Mouse (Mus musculus) layer of hippocampus, postnatal 25 days (tissue): ENCODE data around the gene Nr1h2. TPM values are rescaled to one million over a fixed set of nuclear protein-coding genes. Genes with fewer than 3 reads are reported as not detected.

ENCODE experiments used
- DNase-seq, 2 experiments: peaks; one replicate each; pipeline ENCODE4 v3.0.0; 2022; ENCODE audit warnings: mixed read lengths in 2 of 2, low spot score in 1 of 2; ENCODE audit errors: extremely low spot score in 1 of 2
- total RNA-seq, 2 experiments: library from RNA; stranded (reverse); gene quantifications; 2 replicates each; pipeline ENCODE4 v1.2.3; 2021

Nr1h2 gene
- total RNA-seq, 2 experiments from 2014 or later, result 60.6 to 66.3 TPM

- DNase-seq, result peak; percentile 60 to 71
Measured at GRCm38 (mm10) chr7:44586518-44586917, 32.8 kb upstream of the Nr1h2 start.

GRCm38 (mm10) chr7:44585606-44586005, 31.9 kb upstream of the Nr1h2 start:
- DNase-seq, result no peak

GRCm38 (mm10) chr7:44584921-44585320, 31.2 kb upstream of the Nr1h2 start:
- no peak for DNase-seq

- DNase-seq, result no peak
Measured at GRCm38 (mm10) chr7:44584265-44584804, 30.6 kb upstream of the Nr1h2 start.

- no peak for DNase-seq
Measured at GRCm38 (mm10) chr7:44583146-44583545, 29.4 kb upstream of the Nr1h2 start.

- DNase-seq, result no peak
Measured at GRCm38 (mm10) chr7:44582709-44583108, 29.0 kb upstream of the Nr1h2 start.

GRCm38 (mm10) chr7:44581637-44582036, 27.9 kb upstream of the Nr1h2 start:
- no peak for DNase-seq

GRCm38 (mm10) chr7:44576333-44576844, 22.6 kb upstream of the Nr1h2 start:
- DNase-seq, result no peak

GRCm38 (mm10) chr7:44572956-44573484, 19.3 kb upstream of the Nr1h2 start:
- no peak for DNase-seq

- DNase-seq, result no peak
Measured at GRCm38 (mm10) chr7:44572213-44572701, 18.5 kb upstream of the Nr1h2 start, which contains the start of gene Napsa. Gene Napsa (plus strand): TSS chr7:44572380.

- DNase-seq, result no peak
Measured at GRCm38 (mm10) chr7:44571811-44572210, 18.1 kb upstream of the Nr1h2 start.

- no peak for DNase-seq
Measured at GRCm38 (mm10) chr7:44570989-44571388, 17.2 kb upstream of the Nr1h2 start.

GRCm38 (mm10) chr7:44568803-44569202, 15.1 kb upstream of the Nr1h2 start:
- DNase-seq, result no peak

GRCm38 (mm10) chr7:44565414-44565813, 11.7 kb upstream of the Nr1h2 start:
- DNase-seq, result no peak

GRCm38 (mm10) chr7:44564486-44564885, 10.7 kb upstream of the Nr1h2 start:
- no peak for DNase-seq

GRCm38 (mm10) chr7:44563284-44563683, 9.5 kb upstream of the Nr1h2 start:
- no peak for DNase-seq

GRCm38 (mm10) chr7:44560435-44561400, 7.0 kb upstream of the Nr1h2 start:
- peak; percentile 66 to 90 for DNase-seq

GRCm38 (mm10) chr7:44557629-44558028, 3.9 kb upstream of the Nr1h2 start:
- no peak for DNase-seq

GRCm38 (mm10) chr7:44553196-44553764, 471 bp downstream of the Nr1h2 start:
- DNase-seq, result peak in 1 of 2 experiments; percentile 44

GRCm38 (mm10) chr7:44552141-44552908, 1.4 kb downstream of the Nr1h2 start:
- no peak for DNase-seq
